In the genomic region with DNA sequence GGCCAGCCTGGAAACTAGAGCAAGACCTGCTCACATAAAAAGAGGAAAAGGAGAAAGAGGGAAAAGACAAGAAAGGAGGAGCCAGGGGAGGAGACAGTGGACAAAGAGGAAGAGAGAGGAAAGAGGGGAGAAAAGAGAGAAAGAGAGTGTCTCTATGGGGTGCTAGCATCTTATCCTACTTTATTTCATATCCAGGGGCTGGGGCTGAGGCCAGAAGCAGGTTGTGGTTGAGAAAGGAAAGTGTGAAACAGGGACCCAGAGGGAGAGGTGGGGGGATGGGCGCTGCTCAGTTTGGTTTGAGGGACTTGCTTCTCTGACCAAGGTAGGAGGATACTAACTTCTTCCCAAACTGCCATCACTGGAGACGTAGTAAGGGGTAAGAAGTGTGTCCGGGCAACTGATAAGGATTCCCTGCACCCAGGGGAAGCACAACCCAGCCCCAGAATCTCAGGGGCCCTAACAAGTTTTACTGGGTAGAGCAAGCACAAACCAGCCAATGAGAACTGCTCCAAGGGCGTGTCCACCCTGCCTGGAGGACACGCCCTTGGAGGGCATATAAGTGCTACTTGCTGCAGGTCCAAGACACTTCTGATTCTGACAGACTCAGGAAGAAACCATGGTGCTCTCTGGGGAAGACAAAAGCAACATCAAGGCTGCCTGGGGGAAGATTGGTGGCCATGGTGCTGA, we compare ENCODE assay signal across 8 mouse cellular contexts. TPM values are rescaled to one million over a fixed set of nuclear protein-coding genes. Genes with fewer than 3 reads are reported as not detected.
A peak's percentile ranks its signal among the peaks of the same experiment; 100 is the strongest.
DNase-seq lines count a peak whose midpoint lies in the region; ATAC-seq lines count a peak whose summit lies in the region.
"Not testable (repeated sequence)": the region's sequence is repeated elsewhere in the genome, so short reads cannot be mapped to it uniquely, and the experiment has no call there.

A gene (plus strand): TSS at position 421 of the 687 bp plus-strand sequence.

- 50% methylated on average over 1 of the region's 5 CpGs for WGBS in embryonic facial prominence, embryonic 14.5 days
- 43% methylated on average over 1 of the region's 5 CpGs for WGBS in kidney, embryonic 16.5 days
- 29% methylated on average over 1 of the region's 5 CpGs for WGBS in limb, embryonic 11.5 days

- not testable (repeated sequence) for H3K9ac ChIP-seq in embryonic facial prominence, embryonic 14.5 days (ENCODE audit: low read depth, low read length); kidney, embryonic 16.5 days (replicated peaks; ENCODE audit: low read length); limb, embryonic 11.5 days (ENCODE audit: low read length)

- not testable (repeated sequence) for ATAC-seq in embryonic facial prominence, embryonic 14.5 days (ENCODE audit: low read depth); kidney, embryonic 16.5 days (ENCODE audit: low FRiP score, low TSS enrichment); limb, embryonic 11.5 days (ENCODE audit: insufficient number of reproducible peaks, low FRiP score, low TSS enrichment, low read depth); neutrophil, adult 5-6 weeks (ENCODE audit: extremely low read depth, insufficient number of reproducible peaks, low FRiP score, poor library complexity, severe bottlenecking)
- ATAC-seq in megakaryocyte, adult 5-6 weeks (ENCODE audit: poor library complexity, severe bottlenecking) = peak; percentile 63

- not testable (repeated sequence) for H3K27me3 ChIP-seq in embryonic facial prominence, embryonic 14.5 days (replicated peaks; ENCODE audit: control insufficient read depth, insufficient read depth, low read length); kidney, embryonic 16.5 days (ENCODE audit: insufficient read depth, low read length); limb, embryonic 11.5 days (ENCODE audit: control insufficient read depth, insufficient read depth, low read length)

- not testable (repeated sequence) for H3K4me3 ChIP-seq in embryonic facial prominence, embryonic 14.5 days (ENCODE audit: low read depth, low read length); kidney, embryonic 16.5 days (ENCODE audit: low read length); limb, embryonic 11.5 days (ENCODE audit: low read depth, low read length)

- H3K4me2 ChIP-seq in embryonic facial prominence, embryonic 14.5 days (ENCODE audit: low read depth, low read length); kidney, embryonic 16.5 days (replicated peaks; ENCODE audit: low read depth, low read length); limb, embryonic 11.5 days (ENCODE audit: low read depth, severe bottlenecking): not testable (repeated sequence)

- H3K9me3 ChIP-seq in embryonic facial prominence, embryonic 14.5 days (ENCODE audit: control insufficient read depth, low read length); kidney, embryonic 16.5 days (ENCODE audit: low read length); limb, embryonic 11.5 days (ENCODE audit: control insufficient read depth, low read length): not testable (repeated sequence)

- intact Hi-C loops in heart, postnatal 25 days (cut with DNase I) = not testable (repeated sequence)

- H3K4me1 ChIP-seq in embryonic facial prominence, embryonic 14.5 days (ENCODE audit: control insufficient read depth, insufficient read depth, low read length); kidney, embryonic 16.5 days (ENCODE audit: insufficient read depth, low read length); limb, embryonic 11.5 days (ENCODE audit: control insufficient read depth, insufficient read depth, low read length): not testable (repeated sequence)

- not testable (repeated sequence) for DNase-seq in adrenal gland, adult 2 months; embryonic facial prominence, embryonic 14.5 days (ENCODE audit: low spot score); gastrocnemius, postnatal 25 days; heart, postnatal 25 days (ENCODE audit: low spot score); limb, embryonic 11.5 days (ENCODE audit: low spot score)

- not testable (repeated sequence) for H3K27ac ChIP-seq in embryonic facial prominence, embryonic 14.5 days (replicated peaks; ENCODE audit: low read depth, low read length); kidney, embryonic 16.5 days (ENCODE audit: low read length); limb, embryonic 11.5 days (replicated peaks; ENCODE audit: low read depth, low read length)

- not testable (repeated sequence) for H3K36me3 ChIP-seq in embryonic facial prominence, embryonic 14.5 days (ENCODE audit: control insufficient read depth, insufficient read depth, low read length); kidney, embryonic 16.5 days (ENCODE audit: insufficient read depth, low read length); limb, embryonic 11.5 days (ENCODE audit: control insufficient read depth, insufficient read depth, low read length)

RNA-seq across cellular contexts. Expression of the gene that starts here (rescaled TPM):
- total RNA-seq in adrenal gland, adult 2 months (2021) = 1,000 to 10,000 TPM; 2,365 to 2,621 TPM
- polyA plus RNA-seq in adrenal gland, adult 2 months (2012; rRNA removed) = 1,833 and 2,428 TPM in 2 replicates
- 6,016 and 7,188 TPM in 2 replicates for polyA plus RNA-seq in embryonic facial prominence, embryonic 14.5 days (2014; fragmentation: Nextera tagmentation; extraction: Ambion mirVana)
- 1,000 to 10,000 TPM in 1 of 2 experiments, 100 to 1,000 TPM in 1; 451 to 2,047 TPM for total RNA-seq in gastrocnemius, postnatal 25 days (2021)
- over 10,000 TPM in 1 of 2 experiments, 1,000 to 10,000 TPM in 1; 9,129 to 20,531 TPM for total RNA-seq in heart, postnatal 25 days (2021)
- polyA plus RNA-seq in kidney, embryonic 16.5 days (2015; fragmentation: Nextera tagmentation; extraction: Ambion mirVana) = 4,198 and 4,493 TPM in 2 replicates
- 2,022 and 2,164 TPM in 2 replicates for polyA plus RNA-seq in limb, embryonic 11.5 days (2014; fragmentation: Nextera tagmentation; extraction: Ambion mirVana)
- total RNA-seq in megakaryocyte, adult 5-6 weeks (2015) = 53.9 and 134 TPM in 2 replicates
- 18.7 and 44.2 TPM in 2 replicates for total RNA-seq in megakaryocyte, adult 5-6 weeks (2017)
- total RNA-seq in neutrophil, adult 5-6 weeks (2017) = 3,990 and 4,153 TPM in 2 replicates
